Mouse (Mus musculus) heart, embryonic 12.5 days (tissue): ENCODE data around the gene Gm20388. TPM values are rescaled to one million over a fixed set of nuclear protein-coding genes. Genes with fewer than 3 reads are reported as not detected.

Experiments used
- ATAC-seq: fragments of 200-750 bp; cut with Nextera tagmentation; 2 replicates; pipeline ENCODE4 v1.8.0; 2017; ENCODE audit warnings: moderate TSS enrichment, moderate library complexity; ENCODE audit not compliant: insufficient number of reproducible peaks, low FRiP score
- H3K27ac ChIP-seq: fragments of 300-500 bp; sonication (generic); 2 replicates; pipeline ENCODE4 v1.5.1; 2016; ENCODE audit warnings: mild to moderate bottlenecking, moderate library complexity; ENCODE audit not compliant: poor library complexity, severe bottlenecking
- H3K27me3 ChIP-seq: fragments of 300-500 bp; sonication (generic); replicated peaks from 2 replicates; pipeline ENCODE4 v1.6.1; 2016; ENCODE audit warnings: mild to moderate bottlenecking, moderate library complexity
- H3K36me3 ChIP-seq: fragments of 300-500 bp; sonication (generic); 2 replicates; pipeline ENCODE4 v1.6.1; 2016; ENCODE audit warnings: mild to moderate bottlenecking, moderate library complexity
- H3K4me1 ChIP-seq: fragments of 300-500 bp; sonication (generic); replicated peaks from 2 replicates; pipeline ENCODE4 v1.6.1; 2016; ENCODE audit warnings: mild to moderate bottlenecking
- H3K4me2 ChIP-seq: fragments of 300-500 bp; sonication (generic); 2 replicates; pipeline ENCODE4 v1.6.1; 2016; ENCODE audit warnings: mild to moderate bottlenecking, moderate library complexity
- H3K4me3 ChIP-seq: fragments of 300-500 bp; sonication (generic); 2 replicates; pipeline ENCODE4 v1.5.1; 2016; ENCODE audit warnings: mild to moderate bottlenecking
- H3K9ac ChIP-seq: fragments of 300-500 bp; sonication (generic); 2 replicates; pipeline ENCODE4 v1.6.1; 2016; ENCODE audit warnings: mild to moderate bottlenecking, moderate library complexity
- H3K9me3 ChIP-seq: fragments of 300-500 bp; sonication (generic); replicated peaks from 2 replicates; pipeline ENCODE4 v1.6.1; 2016; ENCODE audit warnings: mild to moderate bottlenecking, moderate library complexity
- WGBS: fragments of 180-500 bp; shearing (Covaris S2); methylation state at CpG from one replicate; pipeline ENCODE4 v1.1.7; 2016; 5-methylcytosine and 5-hydroxymethylcytosine counted together
- polyA plus RNA-seq: library from polyadenylated mRNA; unstranded; fragments of >200 nt; fragmentation: Nextera tagmentation; extraction: Ambion mirVana; gene quantifications from 2 replicates; pipeline ENCODE4 v1.2.1, GENCODE M21; 2016

Gene Gm20388
- polyA plus RNA-seq, 1 experiment from 2014 or later: not detected

DNA sequence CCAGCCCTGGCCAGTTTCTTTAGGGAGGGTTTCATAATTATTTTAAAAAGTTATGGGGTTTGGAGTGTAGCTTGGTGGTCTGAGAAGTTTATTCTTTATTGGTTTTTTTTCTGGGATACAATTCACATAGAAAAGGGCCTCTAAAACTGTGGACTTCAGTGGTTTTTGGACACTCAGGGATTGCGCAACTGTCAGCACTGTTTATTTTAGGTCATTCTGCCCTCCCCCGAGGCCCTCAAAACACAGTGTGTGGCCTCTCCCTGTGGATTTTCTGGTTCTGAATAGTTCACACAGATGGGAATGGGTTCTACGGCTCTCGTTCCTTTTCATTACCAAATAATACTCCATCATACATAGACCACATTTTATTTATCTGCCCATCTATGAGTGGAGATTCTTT, 332.6 kb downstream of the Gm20388 start:
- 87% methylated on average over 4 of the region's 4 CpGs for WGBS
- Histone ChIP-seq H3K4me3 (no peak overlapping the region), H3K9me3 (peaks cover 13% of the 10 kb centered on the region), H3K36me3 (peaks cover 16% of the 10 kb centered on the region; the same call in 1 of the 2 replicates), H3K4me2 (no peak overlapping the region), H3K9ac (no peak overlapping the region), H3K4me1 (no peaks in the 10 kb centered on the region), H3K27ac (no peak overlapping the region), H3K27me3 (no peaks in the 10 kb centered on the region)
- no peak for ATAC-seq

DNA sequence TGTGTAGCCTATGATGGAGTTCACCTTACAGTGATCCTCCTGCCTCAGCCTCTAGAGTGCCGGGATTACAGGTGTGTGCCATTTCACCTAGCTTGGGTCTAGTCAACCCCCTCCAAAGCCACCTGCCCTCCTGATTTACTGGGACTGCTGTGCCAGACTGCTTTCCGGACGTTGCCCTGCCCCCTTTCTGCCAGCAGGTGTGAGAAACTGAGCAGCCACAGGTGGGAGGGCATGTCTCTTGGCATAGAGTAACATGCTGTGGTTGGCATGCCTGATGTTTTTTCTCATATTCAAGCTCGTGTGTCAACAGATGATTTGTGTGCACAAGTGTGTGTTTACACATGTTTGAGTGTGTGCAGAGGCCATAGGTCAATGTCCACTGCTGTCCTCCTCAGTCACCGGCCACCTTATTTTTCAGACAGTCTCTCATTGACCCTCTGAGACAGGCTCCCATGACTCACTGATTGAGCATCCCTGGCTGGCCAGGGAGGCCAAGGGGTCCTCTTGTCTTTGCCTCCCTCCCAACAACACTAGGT, 333.3 kb downstream of the Gm20388 start:
- ATAC-seq: no peak
- no peak overlapping the region for H3K27ac ChIP-seq
- peaks cover 15% of the 10 kb centered on the region; the same call in 1 of the 2 replicates for H3K36me3 ChIP-seq
- H3K9ac ChIP-seq: no peak overlapping the region
- H3K27me3 ChIP-seq: no peaks in the 10 kb centered on the region
- H3K9me3 ChIP-seq: peaks cover 9% of the 10 kb centered on the region
- H3K4me2 ChIP-seq: no peak overlapping the region
- H3K4me3 ChIP-seq: no peak overlapping the region
- 87% methylated on average over 5 of the region's 5 CpGs for WGBS
- 0 out of 2 replicates have a peak, but pooled peaks cover 3% of the 10 kb centered on the region for H3K4me1 ChIP-seq

DNA sequence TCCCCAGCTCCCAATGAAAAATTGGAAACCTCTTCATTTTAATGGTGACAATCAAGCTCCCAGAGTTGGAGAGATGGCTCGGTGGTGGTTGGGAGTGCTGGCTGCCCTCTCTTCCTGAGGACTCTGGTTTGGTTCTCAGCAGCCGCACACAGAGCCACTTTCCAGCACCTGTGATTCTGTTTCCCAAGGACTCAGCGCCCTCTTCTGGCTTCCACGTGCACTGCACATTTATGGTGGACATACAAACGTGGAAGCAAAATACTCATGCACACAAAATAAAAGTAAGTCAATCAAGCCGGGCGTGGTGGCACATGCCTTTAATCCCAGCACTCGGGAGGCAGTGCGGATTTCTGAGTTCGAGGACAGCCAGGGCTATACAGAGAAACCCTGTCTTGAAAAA, 333.9 kb downstream of the Gm20388 start:
- H3K9me3 ChIP-seq: peaks cover 9% of the 10 kb centered on the region
- no peaks in the 10 kb centered on the region for H3K27me3 ChIP-seq
- WGBS: 86% methylated on average over 10 of the region's 10 CpGs
- no peak overlapping the region for H3K4me3 ChIP-seq
- peaks cover 15% of the 10 kb centered on the region; the same call in 1 of the 2 replicates for H3K36me3 ChIP-seq
- H3K9ac ChIP-seq: no peak overlapping the region
- ATAC-seq: no peak
- H3K27ac ChIP-seq: no peak overlapping the region
- peaks cover 6% of the 10 kb centered on the region for H3K4me1 ChIP-seq
- no peak overlapping the region for H3K4me2 ChIP-seq

DNA sequence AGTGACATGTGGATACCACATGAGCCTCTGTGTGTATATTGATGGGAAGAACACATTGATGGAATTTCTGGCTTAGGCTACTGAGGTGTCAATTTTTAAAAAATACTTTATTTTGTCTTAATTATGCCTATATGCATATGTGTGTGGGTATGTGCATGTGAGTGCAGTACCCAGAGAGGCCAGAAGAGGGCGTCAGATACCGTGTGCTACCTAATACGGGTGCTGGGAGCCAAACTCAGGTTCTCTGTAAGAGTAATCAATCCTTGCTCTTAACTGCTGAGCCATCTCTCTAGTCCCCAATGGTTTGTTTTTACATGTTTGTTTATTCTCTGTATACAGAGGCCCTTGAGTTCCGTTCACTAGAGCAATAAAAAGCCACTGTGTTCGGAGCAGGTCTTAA, 337.0 kb downstream of the Gm20388 start:
- H3K4me1 ChIP-seq: peaks cover 31% of the 10 kb centered on the region
- 0 out of 2 replicates have a peak, but pooled peaks cover 10% of the 10 kb centered on the region for H3K36me3 ChIP-seq
- no peak overlapping the region for H3K27ac ChIP-seq
- no peak overlapping the region for H3K9ac ChIP-seq
- no peak for ATAC-seq
- H3K4me2 ChIP-seq: no peak overlapping the region
- no peak overlapping the region for H3K4me3 ChIP-seq
- H3K27me3 ChIP-seq: no peaks in the 10 kb centered on the region
- H3K9me3 ChIP-seq: peaks cover 9% of the 10 kb centered on the region
- WGBS: 83% methylated on average over 5 of the region's 5 CpGs

DNA sequence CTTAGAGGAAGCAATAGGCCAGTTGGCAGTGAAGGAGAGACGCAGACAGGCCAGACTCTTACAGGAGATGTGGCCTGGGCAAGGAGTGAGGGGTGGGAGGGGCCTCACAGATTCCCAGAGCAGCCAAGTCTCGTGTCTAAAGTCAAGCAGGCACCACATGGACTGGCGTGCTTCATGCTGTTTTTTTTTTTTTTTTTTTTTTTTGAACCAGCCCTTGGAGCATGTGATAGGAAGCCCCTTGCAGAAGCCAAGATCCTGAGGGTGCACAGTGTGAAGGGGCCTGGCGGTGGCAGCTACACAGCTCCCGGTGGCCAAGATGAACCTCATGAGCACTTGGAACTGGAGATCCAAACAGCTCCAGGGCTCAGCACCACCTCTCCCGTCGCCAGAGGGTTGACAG, 337.4 kb downstream of the Gm20388 start:
- no peak for ATAC-seq
- Histone ChIP-seq H3K27ac (no peak overlapping the region), H3K4me2 (no peak overlapping the region), H3K9me3 (peaks cover 9% of the 10 kb centered on the region), H3K9ac (no peak overlapping the region), H3K36me3 (0 out of 2 replicates have a peak, but pooled peaks cover 10% of the 10 kb centered on the region), H3K4me1 (peaks cover 31% of the 10 kb centered on the region), H3K27me3 (no peaks in the 10 kb centered on the region), H3K4me3 (no peak overlapping the region)
- 73% methylated on average over 7 of the region's 7 CpGs for WGBS

DNA sequence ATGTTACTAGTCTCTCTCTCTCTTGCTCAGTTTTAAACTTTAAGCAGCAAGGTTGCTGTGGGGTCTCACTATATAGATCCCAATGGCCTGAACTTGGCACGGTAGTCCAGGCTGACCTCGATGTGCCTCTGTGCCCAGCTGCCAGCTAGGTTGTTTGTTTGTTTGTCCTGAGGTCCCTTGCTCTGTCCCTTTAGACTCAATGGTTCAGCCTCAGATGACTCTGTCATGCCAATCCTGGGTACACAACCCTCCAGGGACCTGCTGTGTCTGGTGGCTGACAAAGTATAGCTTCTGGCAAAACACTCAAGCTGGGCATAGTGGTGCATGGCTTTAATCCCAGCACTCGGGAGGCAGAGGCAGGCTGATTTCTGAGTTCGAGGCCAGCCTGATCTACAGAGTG, 337.8 kb downstream of the Gm20388 start:
- ATAC-seq: no peak
- Histone ChIP-seq H3K27me3 (no peaks in the 10 kb centered on the region), H3K27ac (no peak overlapping the region), H3K9ac (no peak overlapping the region), H3K4me2 (no peak overlapping the region), H3K4me1 (peaks cover 31% of the 10 kb centered on the region), H3K4me3 (no peak overlapping the region), H3K9me3 (peaks cover 9% of the 10 kb centered on the region), H3K36me3 (0 out of 2 replicates have a peak, but pooled peaks cover 10% of the 10 kb centered on the region)
- 86% methylated on average over 4 of the region's 4 CpGs for WGBS

DNA sequence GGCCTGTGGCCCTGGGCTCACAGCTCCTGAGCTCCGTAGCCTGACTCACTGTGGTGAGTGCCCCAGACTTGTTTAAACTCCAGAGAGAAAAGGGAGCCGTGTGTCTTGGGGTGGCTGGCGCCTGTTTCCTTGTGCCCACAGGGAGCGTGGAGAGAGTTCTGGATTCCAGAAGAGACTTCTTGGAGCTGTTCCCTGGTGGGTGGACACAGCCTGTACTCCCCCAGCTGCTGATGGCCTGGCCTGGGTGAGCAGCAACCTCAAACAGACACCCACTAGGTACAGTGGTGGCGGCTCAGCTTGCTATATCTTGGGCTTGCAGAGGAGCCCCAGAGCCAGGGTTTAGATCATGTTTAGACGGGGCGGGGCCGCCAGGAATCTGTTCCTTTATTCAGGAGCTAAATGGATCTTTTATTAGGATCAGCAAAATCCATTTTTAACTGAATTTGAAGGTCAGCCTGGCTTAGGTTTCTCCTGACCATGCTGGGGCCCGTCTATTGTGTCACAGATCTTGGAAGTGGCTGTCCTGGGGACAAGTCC, 339.2 kb downstream of the Gm20388 start:
- peaks cover 4% of the 10 kb centered on the region; the same call in 1 of the 2 replicates for H3K9me3 ChIP-seq
- no peak overlapping the region for H3K27ac ChIP-seq
- H3K4me3 ChIP-seq: no peak overlapping the region
- no peak overlapping the region for H3K9ac ChIP-seq
- H3K4me2 ChIP-seq: no peak overlapping the region
- peaks cover 31% of the 10 kb centered on the region for H3K4me1 ChIP-seq
- no peaks in the 10 kb centered on the region for H3K27me3 ChIP-seq
- 73% methylated on average over 9 of the region's 9 CpGs for WGBS
- ATAC-seq: no peak
- H3K36me3 ChIP-seq: no peaks in the 10 kb centered on the region

DNA sequence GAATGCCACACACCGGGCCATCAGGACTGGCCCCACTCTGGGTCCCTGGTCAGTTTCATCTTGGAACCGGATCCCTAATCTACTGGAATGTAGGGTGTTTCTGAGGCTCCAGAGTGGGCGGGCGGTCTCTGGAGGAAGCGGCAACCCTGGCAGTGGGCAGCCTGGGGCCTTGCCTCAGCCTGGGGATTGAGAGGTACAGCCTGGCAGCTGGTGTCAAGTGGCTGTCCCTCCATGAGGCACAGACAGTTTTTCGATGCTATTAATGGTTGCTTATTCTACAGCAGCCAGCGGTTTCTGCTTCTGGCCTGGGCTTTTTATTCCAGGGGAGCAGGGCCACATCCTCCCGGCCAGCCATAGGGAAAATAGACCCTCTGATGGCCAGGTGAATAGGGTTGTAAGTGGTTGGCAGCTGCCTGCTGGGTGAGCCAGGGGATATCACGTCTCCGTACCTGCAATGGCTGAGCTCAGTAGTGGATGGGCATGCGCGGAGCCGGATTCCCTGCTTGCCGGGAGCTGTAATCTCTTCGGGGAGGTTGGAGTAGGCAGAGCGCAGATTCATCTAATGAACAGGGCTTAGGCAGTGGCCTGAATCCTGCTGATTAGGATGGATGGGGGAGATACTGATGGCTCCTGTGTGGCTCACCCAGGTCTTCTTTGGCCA, 340.2 kb downstream of the Gm20388 start:
- Histone ChIP-seq H3K36me3 (no peaks in the 10 kb centered on the region), H3K9me3 (peaks cover 4% of the 10 kb centered on the region; the same call in 1 of the 2 replicates), H3K9ac (no peak overlapping the region; the same call in 1 of the 2 replicates), H3K27me3 (no peaks in the 10 kb centered on the region), H3K4me1 (peaks cover 35% of the 10 kb centered on the region), H3K27ac (peak overlapping the region; percentile 30; the same call in 1 of the 2 replicates), H3K4me2 (no peak overlapping the region; the same call in 1 of the 2 replicates), H3K4me3 (no peak overlapping the region)
- WGBS: 57% methylated on average over 16 of the region's 16 CpGs
- ATAC-seq: no peak

DNA sequence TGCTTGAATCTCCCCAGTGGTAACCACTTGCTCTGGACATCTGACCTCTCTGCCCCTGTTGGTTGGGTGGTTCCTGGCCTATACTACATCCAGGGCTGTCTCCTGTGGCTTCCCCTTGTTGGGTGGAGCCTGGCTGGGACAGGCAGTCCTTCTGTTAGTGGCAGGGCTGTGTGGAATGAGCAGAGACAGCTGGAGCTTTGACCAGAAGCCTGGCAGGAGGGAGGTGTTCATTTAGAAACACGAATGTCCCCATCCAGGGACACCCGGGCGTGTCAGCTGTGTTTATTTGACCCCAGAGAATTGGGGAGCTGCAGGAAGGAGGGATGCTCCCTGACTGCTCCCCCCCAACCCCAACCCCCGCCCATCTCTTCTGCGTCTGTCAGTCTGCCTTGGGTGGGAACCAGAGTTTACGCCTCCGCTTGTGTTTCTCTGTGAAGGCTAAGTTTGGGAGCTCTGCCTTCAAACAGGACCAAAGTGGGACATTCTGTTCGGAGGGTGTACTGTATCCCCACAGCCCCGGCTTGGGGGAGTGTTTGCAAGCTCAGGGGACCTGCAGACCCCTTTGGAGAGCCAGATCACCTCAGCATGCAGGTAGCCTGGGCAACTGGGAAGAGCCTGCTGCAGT, 340.9 kb downstream of the Gm20388 start:
- no peaks in the 10 kb centered on the region for H3K36me3 ChIP-seq
- peaks cover 42% of the 10 kb centered on the region for H3K4me1 ChIP-seq
- no peak overlapping the region for H3K4me2 ChIP-seq
- H3K9me3 ChIP-seq: peaks cover 4% of the 10 kb centered on the region; the same call in 1 of the 2 replicates
- H3K27me3 ChIP-seq: no peaks in the 10 kb centered on the region
- 68% methylated on average over 9 of the region's 9 CpGs for WGBS
- 0 out of 2 replicates have a peak overlapping the region, but pooled peaks have one; percentile 23 for H3K9ac ChIP-seq
- ATAC-seq: no peak
- H3K4me3 ChIP-seq: no peak overlapping the region
- H3K27ac ChIP-seq: no peak overlapping the region

DNA sequence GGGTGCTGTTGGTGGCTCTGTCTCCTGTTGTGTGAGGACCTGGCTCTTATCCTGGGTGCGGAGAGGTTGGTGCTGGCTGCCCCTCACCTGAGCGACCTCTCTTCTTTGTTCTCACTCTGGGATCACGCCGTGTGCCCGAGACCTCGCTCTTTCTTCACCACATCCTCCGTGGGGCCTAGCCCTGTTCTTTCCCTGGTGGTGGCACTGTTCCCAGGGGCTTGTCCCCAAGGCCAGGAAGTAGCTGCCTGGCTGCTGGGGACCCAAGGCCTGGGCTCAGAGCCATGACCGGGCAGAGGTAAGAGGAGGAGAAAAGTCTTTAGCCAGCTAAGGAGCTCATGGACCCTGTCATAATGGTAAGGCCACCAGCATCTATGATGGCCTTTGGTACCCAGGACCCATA, 343.0 kb downstream of the Gm20388 start:
- WGBS: 84% methylated on average over 8 of the region's 8 CpGs
- Histone ChIP-seq H3K36me3 (no peaks in the 10 kb centered on the region), H3K27me3 (no peaks in the 10 kb centered on the region), H3K9me3 (no peaks in the 10 kb centered on the region), H3K4me1 (peaks cover 50% of the 10 kb centered on the region), H3K4me3 (no peak overlapping the region), H3K27ac (no peak overlapping the region), H3K4me2 (no peak overlapping the region), H3K9ac (no peak overlapping the region)
- no peak for ATAC-seq

DNA sequence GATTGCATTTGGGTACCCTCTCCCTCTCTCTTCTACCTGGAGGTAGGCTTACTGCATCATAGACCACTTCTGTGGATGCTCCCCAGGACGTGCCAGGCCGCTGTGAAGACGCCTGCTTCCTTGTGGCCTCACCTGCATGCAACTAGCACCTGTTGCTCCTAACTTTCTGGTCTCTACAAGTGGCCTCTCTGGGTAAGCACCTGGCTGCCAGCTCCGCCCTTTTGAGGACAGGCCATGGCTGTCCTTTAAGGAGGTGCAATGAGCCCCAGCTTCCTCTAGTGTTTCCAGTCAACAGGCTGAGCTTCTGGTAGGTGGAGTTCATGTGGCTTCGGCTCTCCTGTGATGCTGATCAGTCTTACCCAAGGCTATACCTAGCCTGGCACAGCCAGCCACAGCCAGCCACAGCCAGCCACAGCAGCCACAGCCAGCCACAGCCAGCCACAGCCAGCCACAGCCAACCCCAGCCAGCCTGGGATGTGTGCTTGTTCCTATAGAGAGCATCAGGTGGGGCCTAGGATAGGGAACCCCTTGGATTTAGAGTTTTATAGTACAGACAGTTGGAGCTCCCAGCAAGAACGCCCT, 344.9 kb downstream of the Gm20388 start:
- Histone ChIP-seq H3K4me2 (no peak overlapping the region), H3K27me3 (no peaks in the 10 kb centered on the region; the same call in 1 of the 2 replicates), H3K27ac (no peak overlapping the region), H3K9ac (no peak overlapping the region), H3K9me3 (no peaks in the 10 kb centered on the region), H3K4me1 (peaks cover 37% of the 10 kb centered on the region), H3K4me3 (no peak overlapping the region), H3K36me3 (no peaks in the 10 kb centered on the region)
- WGBS: 79% methylated on average over 6 of the region's 6 CpGs
- ATAC-seq: no peak
